Mouse (Mus musculus) myocyte (in vitro differentiated cells): ENCODE measurements around the gene Hivep2. TPM values are rescaled to one million over a fixed set of nuclear protein-coding genes. Genes with fewer than 3 reads are reported as not detected.

ENCODE experiments used
- H3K27me3 ChIP-seq: one replicate; pipeline ENCODE4 v1.6.1; 2011; ENCODE audit not compliant: control insufficient read depth, insufficient read depth, insufficient read length
- H3K36me3 ChIP-seq: one replicate; pipeline ENCODE4 v1.6.1; 2011; ENCODE audit not compliant: control insufficient read depth, insufficient read depth
- H3K4me2 ChIP-seq: one replicate; pipeline ENCODE4 v1.6.1; 2011; ENCODE audit warnings: low read depth, control low read depth
- H3K4me3 ChIP-seq: one replicate; pipeline ENCODE4 v1.5.1; 2011; ENCODE audit warnings: mild to moderate bottlenecking, control low read depth, moderate library complexity
- H3K79me2 ChIP-seq: one replicate; pipeline ENCODE4 v1.6.1; 2011; ENCODE audit not compliant: control insufficient read depth, insufficient read depth
- H3ac ChIP-seq: one replicate; pipeline ENCODE4 v1.6.1; 2011; ENCODE audit not compliant: control insufficient read depth, insufficient read length
- CEBPB ChIP-seq: IDR thresholded peaks from 2 replicates; pipeline ENCODE4 v1.6.1; 2011; ENCODE audit warnings: mild to moderate bottlenecking, moderate library complexity; ENCODE audit not compliant: poor library complexity, insufficient read depth, severe bottlenecking
- E2F4 ChIP-seq: IDR thresholded peaks from one replicate; pipeline ENCODE4 v1.6.1; 2011; ENCODE audit warnings: mild to moderate bottlenecking, control low read depth, moderate library complexity; ENCODE audit not compliant: insufficient read depth
- MAX ChIP-seq: IDR thresholded peaks from one replicate; pipeline ENCODE4 v1.6.1; 2011; ENCODE audit warnings: low read depth, mild to moderate bottlenecking, control low read depth
- MYOD1 ChIP-seq, 3 experiments: IDR thresholded peaks; one replicate each; pipeline ENCODE4 v1.6.1; 2011; ENCODE audit warnings: control low read depth in 2 of 3, low read depth in 2 of 3, mild to moderate bottlenecking in 2 of 3, moderate library complexity in 1 of 3; ENCODE audit not compliant: insufficient read length in 2 of 3, control insufficient read depth in 1 of 3
- MYOG ChIP-seq, 3 experiments: IDR thresholded peaks; one replicate each; pipeline ENCODE4 v1.6.1; 2011; ENCODE audit warnings: control low read depth in 2 of 3, low read depth in 2 of 3, mild to moderate bottlenecking in 2 of 3; ENCODE audit not compliant: insufficient read length in 2 of 3, control insufficient read depth in 1 of 3, insufficient read depth in 1 of 3
- POLR2A ChIP-seq: IDR thresholded peaks from one replicate; pipeline ENCODE4 v1.6.1; 2011; ENCODE audit warnings: low read depth, mild to moderate bottlenecking, control low read depth, moderate library complexity; ENCODE audit not compliant: insufficient read length
- POLR2AphosphoS2 ChIP-seq: IDR thresholded peaks from one replicate; pipeline ENCODE4 v1.6.1; 2011; ENCODE audit warnings: low read depth, control low read depth; ENCODE audit not compliant: insufficient read length
- REST ChIP-seq: IDR thresholded peaks from one replicate; pipeline ENCODE4 v1.6.1; 2011; ENCODE audit warnings: mild to moderate bottlenecking, control low read depth, moderate library complexity; ENCODE audit not compliant: insufficient read depth, insufficient read length
- SRF ChIP-seq: IDR thresholded peaks from one replicate; pipeline ENCODE4 v1.6.1; 2011; ENCODE audit warnings: low read depth; ENCODE audit not compliant: control insufficient read depth, insufficient read length
- TCF12 ChIP-seq: IDR thresholded peaks from one replicate; pipeline ENCODE4 v1.6.1; 2011; ENCODE audit warnings: mild to moderate bottlenecking, control low read depth; ENCODE audit not compliant: poor library complexity, insufficient read depth, severe bottlenecking
- TCF3 ChIP-seq: IDR thresholded peaks from one replicate; pipeline ENCODE4 v1.6.1; 2011; ENCODE audit warnings: low read depth, control low read depth; ENCODE audit not compliant: insufficient read length
- USF1 ChIP-seq: IDR thresholded peaks from one replicate; pipeline ENCODE4 v1.6.1; 2011; ENCODE audit warnings: low read depth, mild to moderate bottlenecking, control low read depth, moderate library complexity
- polyA plus RNA-seq: library from polyadenylated mRNA; unstranded; fragments of >200 nt; fragmentation: generic; extraction: Trizol; gene quantifications from one replicate; pipeline ENCODE4 v1.2.1, GENCODE M21; 2012; ENCODE audit warnings: missing spikeins

Gene Hivep2
- polyA plus RNA-seq, 1 experiment, result 9.6 TPM

DNA sequence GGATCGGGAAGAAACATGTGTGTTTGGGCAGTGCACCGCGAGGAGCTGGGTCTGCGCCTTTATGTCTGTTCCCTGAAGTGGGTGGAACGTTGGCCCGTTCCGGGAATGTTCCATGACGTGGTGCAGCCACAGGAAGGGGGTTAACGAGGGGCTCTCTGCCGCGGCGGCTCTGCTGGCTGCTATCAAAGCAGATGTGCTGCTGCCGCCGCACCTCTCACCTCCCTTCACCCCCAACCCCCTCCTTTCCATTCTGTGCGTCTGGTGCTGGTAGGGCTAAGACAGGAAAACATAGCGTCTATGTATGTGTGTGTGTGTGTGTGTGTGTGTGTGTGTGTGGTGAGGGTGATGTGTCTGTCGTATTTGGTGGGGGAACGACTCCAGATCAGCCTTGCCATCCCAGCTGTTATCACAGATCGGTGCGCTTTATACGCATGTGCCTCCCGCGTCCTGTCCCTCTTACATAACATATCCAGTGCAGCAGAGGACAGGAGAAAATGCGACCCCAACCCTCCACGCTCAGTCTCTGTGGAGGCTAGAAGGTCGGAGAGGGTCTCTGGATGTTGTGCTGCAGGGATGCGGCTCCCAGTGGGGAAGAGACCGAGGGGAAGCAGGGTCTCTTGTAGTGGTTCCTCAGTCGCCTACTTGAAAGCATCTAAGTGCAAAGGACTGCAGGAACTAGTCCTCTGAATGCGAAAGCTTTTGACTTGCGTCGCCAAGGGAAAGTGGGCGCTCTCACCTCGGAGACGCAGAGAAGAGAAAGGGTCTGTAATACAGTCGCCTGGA, 1.8 kb downstream of the Hivep2 start:
- no peak for TF ChIP-seq CEBPB
- TF ChIP-seq TCF3, result no peak
- TF ChIP-seq TCF12, result no peak
- no peak for TF ChIP-seq SRF
- peak in 2 of 3 experiments; percentile 6 to 20 for TF ChIP-seq MYOG (IDR thresholded peaks at IDR 0.05; ENCODE audit: control insufficient read depth in 1 of 3, insufficient read depth in 1 of 3, insufficient read length in 2 of 3, low read depth in 2 of 3)
- no peak for TF ChIP-seq E2F4
- no peak for TF ChIP-seq POLR2A
- peak in 1 of 3 experiments; percentile 48 for TF ChIP-seq MYOD1 (IDR thresholded peaks at IDR 0.05; ENCODE audit: control insufficient read depth in 1 of 3, insufficient read length in 2 of 3, low read depth in 2 of 3)
- TF ChIP-seq POLR2AphosphoS2, result peak; percentile 61
- peak overlapping the region; percentile 69 for H3K4me2 ChIP-seq
- H3K4me3 ChIP-seq, result peak overlapping the region; percentile 91
- H3K79me2 ChIP-seq, result peaks cover 41% of the 10 kb centered on the region
- no peaks in the 10 kb centered on the region for H3K36me3 ChIP-seq
- no peaks in the 10 kb centered on the region for H3K27me3 ChIP-seq
- peak overlapping the region; percentile 26 for H3ac ChIP-seq

DNA sequence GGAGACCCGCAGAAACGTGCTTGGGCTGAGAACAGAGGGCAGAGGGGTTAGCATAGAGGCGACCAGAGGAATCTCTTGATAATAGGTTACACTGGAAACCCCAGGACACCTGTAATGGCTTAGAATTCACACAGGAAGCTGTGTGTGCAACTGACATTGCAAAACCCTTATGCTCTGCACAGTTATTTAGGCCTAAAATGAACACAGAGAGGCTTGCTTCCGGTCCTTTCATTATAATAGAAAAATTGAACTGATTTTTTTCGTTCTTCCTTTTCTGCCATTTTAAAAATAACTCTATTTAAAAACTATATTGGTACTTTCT, 2.3 kb downstream of the Hivep2 start:
- TF ChIP-seq MAX (no peak), MYOG (IDR thresholded peaks at IDR 0.05; ENCODE audit: control insufficient read depth in 1 of 3, insufficient read depth in 1 of 3, insufficient read length in 2 of 3, low read depth in 2 of 3) (no peak), TCF3 (no peak), REST (no peak), SRF (no peak), E2F4 (no peak), POLR2A (no peak), TCF12 (no peak), USF1 (no peak), CEBPB (no peak), MYOD1 (IDR thresholded peaks at IDR 0.05; ENCODE audit: control insufficient read depth in 1 of 3, insufficient read length in 2 of 3, low read depth in 2 of 3) (no peak), POLR2AphosphoS2 (no peak)
- Histone ChIP-seq H3ac (no peak overlapping the region), H3K4me3 (peak overlapping the region; percentile 91), H3K27me3 (no peaks in the 10 kb centered on the region), H3K79me2 (peaks cover 47% of the 10 kb centered on the region), H3K36me3 (no peaks in the 10 kb centered on the region), H3K4me2 (peak overlapping the region; percentile 69)

DNA sequence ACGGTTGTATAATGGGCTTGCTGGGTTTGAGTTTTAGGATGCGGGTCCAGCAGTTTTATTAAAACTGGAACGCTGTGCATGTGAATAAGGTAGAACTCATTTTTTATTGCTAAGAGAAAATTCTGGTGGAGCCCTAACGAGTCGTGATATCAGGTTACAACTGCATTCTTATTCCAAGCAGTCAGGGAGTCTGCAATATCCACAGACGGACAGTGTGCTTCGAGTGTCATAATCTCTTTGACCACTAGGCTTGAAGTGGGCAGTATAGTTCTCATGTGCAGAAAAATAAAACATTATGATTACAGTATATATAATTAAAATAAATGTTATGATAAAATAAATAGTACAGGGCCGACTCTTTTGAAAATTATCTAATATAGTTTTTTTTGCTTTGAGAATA, 3.1 kb downstream of the Hivep2 start:
- H3ac ChIP-seq, result no peak overlapping the region

DNA sequence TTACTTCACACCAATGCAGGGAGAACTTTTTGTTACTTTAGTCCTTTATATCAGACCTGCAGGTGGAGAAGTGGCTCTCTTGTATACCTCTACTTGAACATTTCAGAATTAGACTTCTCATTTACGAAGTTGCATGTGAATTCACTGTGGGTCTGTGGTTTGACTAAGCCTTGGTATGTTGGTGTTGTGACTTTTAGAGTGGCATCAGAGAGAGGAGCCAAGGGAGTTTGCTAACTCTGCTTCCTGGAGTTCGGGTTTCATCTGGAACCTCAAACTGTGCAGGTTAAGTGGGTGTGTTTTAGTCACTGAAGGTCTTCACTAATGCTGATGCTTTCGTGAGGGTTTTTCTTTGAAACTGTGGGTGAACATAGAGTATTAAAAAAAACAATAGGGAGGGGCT, 4.4 kb downstream of the Hivep2 start:
- H3K4me3 ChIP-seq, result no peak overlapping the region
- no peak overlapping the region for H3ac ChIP-seq
- TF ChIP-seq MYOD1 (IDR thresholded peaks at IDR 0.05; ENCODE audit: control insufficient read depth in 1 of 3, insufficient read length in 2 of 3, low read depth in 2 of 3) (no peak), MAX (no peak), CEBPB (no peak)
- no peaks in the 10 kb centered on the region for H3K27me3 ChIP-seq
- H3K4me2 ChIP-seq, result peak overlapping the region; percentile 35
- peaks cover 68% of the 10 kb centered on the region for H3K79me2 ChIP-seq
- H3K36me3 ChIP-seq, result no peaks in the 10 kb centered on the region

More for the DNA sequence above, 3.1 kb downstream of the Hivep2 start:
- Histone ChIP-seq H3K27me3 (no peaks in the 10 kb centered on the region), H3K36me3 (no peaks in the 10 kb centered on the region), H3K4me3 (peak overlapping the region; percentile 91), H3K4me2 (peak overlapping the region; percentile 69), H3K79me2 (peaks cover 55% of the 10 kb centered on the region)
- TF ChIP-seq MYOD1 (IDR thresholded peaks at IDR 0.05; ENCODE audit: control insufficient read depth in 1 of 3, insufficient read length in 2 of 3, low read depth in 2 of 3), result no peak
- no peak for TF ChIP-seq POLR2A
- no peak for TF ChIP-seq SRF
- no peak for TF ChIP-seq TCF12
- TF ChIP-seq POLR2AphosphoS2, result no peak
- no peak for TF ChIP-seq TCF3
- no peak for TF ChIP-seq USF1
- no peak for TF ChIP-seq MAX
- TF ChIP-seq MYOG (IDR thresholded peaks at IDR 0.05; ENCODE audit: control insufficient read depth in 1 of 3, insufficient read depth in 1 of 3, insufficient read length in 2 of 3, low read depth in 2 of 3), result no peak

DNA sequence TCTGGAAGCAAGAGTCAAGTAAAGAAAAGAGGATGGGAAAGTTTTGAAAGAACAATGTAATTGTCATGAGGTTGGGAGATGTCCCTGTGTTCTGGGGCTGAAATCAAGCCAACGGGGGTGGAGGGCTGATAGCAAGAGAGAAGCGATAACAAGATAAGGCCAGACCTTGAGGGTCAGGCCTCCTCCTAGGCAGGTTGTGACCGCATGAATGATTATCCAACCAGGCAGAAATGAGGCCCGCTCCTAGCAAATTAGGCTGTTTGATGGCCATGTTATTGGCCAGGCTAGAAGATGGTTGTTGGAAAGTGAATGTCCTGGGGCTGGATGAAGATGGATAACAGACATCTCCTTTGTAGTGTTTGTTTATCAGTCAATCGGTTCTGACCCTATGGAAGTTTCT, 5.4 kb downstream of the Hivep2 start:
- Histone ChIP-seq H3K4me2 (peak overlapping the region; percentile 8), H3K4me3 (no peak overlapping the region), H3K79me2 (peaks cover 77% of the 10 kb centered on the region), H3ac (no peak overlapping the region), H3K27me3 (no peaks in the 10 kb centered on the region), H3K36me3 (no peaks in the 10 kb centered on the region)
- TF ChIP-seq POLR2A (no peak), MAX (no peak), TCF3 (no peak), USF1 (no peak), POLR2AphosphoS2 (no peak), E2F4 (no peak), MYOG (IDR thresholded peaks at IDR 0.05; ENCODE audit: control insufficient read depth in 1 of 3, insufficient read depth in 1 of 3, insufficient read length in 2 of 3, low read depth in 2 of 3) (no peak), TCF12 (no peak), REST (no peak), MYOD1 (IDR thresholded peaks at IDR 0.05; ENCODE audit: control insufficient read depth in 1 of 3, insufficient read length in 2 of 3, low read depth in 2 of 3) (no peak)
